Mouse (Mus musculus) ES-E14 (cell line): Measurements from ENCODE around the gene Timm13.

Source experiments
- CHD2 ChIP-seq: IDR thresholded peaks from 2 replicates; pipeline ENCODE4 v1.6.1; 2014; ENCODE audit warnings: mild to moderate bottlenecking, low read depth, low read length, inconsistent platforms
- MAFK ChIP-seq: IDR thresholded peaks from 2 replicates; pipeline ENCODE4 v1.6.1; 2014; ENCODE audit warnings: mild to moderate bottlenecking, low read depth, low read length, inconsistent platforms; ENCODE audit not compliant: insufficient read depth
- ZC3H11A ChIP-seq: IDR thresholded peaks from 2 replicates; pipeline ENCODE4 v1.6.1; 2012; ENCODE audit warnings: low read depth, mild to moderate bottlenecking, inconsistent platforms, low read length, borderline replicate concordance
- ZNF384 ChIP-seq: IDR thresholded peaks from 2 replicates; pipeline ENCODE4 v1.6.1; 2012; ENCODE audit warnings: low read depth, low read length, inconsistent platforms

GRCm38 (mm10) chr10:80895100-80895499 is 5.7 kb downstream of the Timm13 start:
- TF ChIP-seq CHD2 (no peak), MAFK (no peak), ZC3H11A (no peak), ZNF384 (no peak)
